Mouse (Mus musculus): ENCODE measurements around the gene Setd2.

Gene Setd2

GRCm38 (mm10) chr9:110623416-110624195 lies 91.2 kb downstream of the Setd2 start:
- DNase-seq (ENCODE audit: low spot score in 2 of 2), result no peak

GRCm38 (mm10) chr9:110624361-110625166 lies 92.2 kb downstream of the Setd2 start, which contains the start of gene Nradd:
Gene Nradd (minus strand): TSS chr9:110624452.
- DNase-seq (ENCODE audit: low spot score in 2 of 2), result peak; percentile 62 to 74

GRCm38 (mm10) chr9:110625350-110625908 lies 93.0 kb downstream of the Setd2 start:
- no peak for DNase-seq (ENCODE audit: low spot score in 2 of 2)

- no peak for DNase-seq (ENCODE audit: low spot score in 2 of 2)
These were observed 97.8 kb downstream of the Setd2 start for GRCm38 (mm10) chr9:110630171-110630570.

GRCm38 (mm10) chr9:110631191-110631590 lies 98.8 kb downstream of the Setd2 start:
- no peak for DNase-seq (ENCODE audit: low spot score in 2 of 2)

GRCm38 (mm10) chr9:110631651-110632275 lies 99.4 kb downstream of the Setd2 start:
- no peak for DNase-seq (ENCODE audit: low spot score in 2 of 2)

GRCm38 (mm10) chr9:110632671-110633070 lies 100.3 kb downstream of the Setd2 start:
- no peak for DNase-seq (ENCODE audit: low spot score in 2 of 2)

- DNase-seq (ENCODE audit: low spot score in 2 of 2), result no peak
These were observed 101.5 kb downstream of the Setd2 start for GRCm38 (mm10) chr9:110633882-110634281.

- peak; percentile 73 to 85 for DNase-seq (ENCODE audit: low spot score in 2 of 2)
These were observed 102.8 kb downstream of the Setd2 start for GRCm38 (mm10) chr9:110635225-110635624.

GRCm38 (mm10) chr9:110638611-110639021 lies 106.2 kb downstream of the Setd2 start:
- no peak for DNase-seq (ENCODE audit: low spot score in 2 of 2)

GRCm38 (mm10) chr9:110641006-110641405 lies 108.6 kb downstream of the Setd2 start:
- DNase-seq (ENCODE audit: low spot score in 2 of 2), result no peak

- no peak for DNase-seq (ENCODE audit: low spot score in 2 of 2)
These were observed 110.6 kb downstream of the Setd2 start for GRCm38 (mm10) chr9:110642812-110643524.

GRCm38 (mm10) chr9:110643787-110644186 lies 111.4 kb downstream of the Setd2 start:
- no peak for DNase-seq (ENCODE audit: low spot score in 2 of 2)

- no peak for DNase-seq (ENCODE audit: low spot score in 2 of 2)
These were observed 111.9 kb downstream of the Setd2 start for GRCm38 (mm10) chr9:110644295-110644694.

GRCm38 (mm10) chr9:110645219-110645618 lies 112.8 kb downstream of the Setd2 start:
- no peak for DNase-seq (ENCODE audit: low spot score in 2 of 2)

- no peak for DNase-seq (ENCODE audit: low spot score in 2 of 2)
These were observed 117.4 kb downstream of the Setd2 start for GRCm38 (mm10) chr9:110649775-110650174.

- DNase-seq (ENCODE audit: low spot score in 2 of 2), result peak; percentile 44 to 51
These were observed 119.7 kb downstream of the Setd2 start for GRCm38 (mm10) chr9:110651931-110652722.

GRCm38 (mm10) chr9:110652963-110653654 lies 120.7 kb downstream of the Setd2 start:
- no peak for DNase-seq (ENCODE audit: low spot score in 2 of 2)

- DNase-seq (ENCODE audit: low spot score in 2 of 2), result peak; percentile 90 to 95
These were observed 121.5 kb downstream of the Setd2 start, which contains the start of gene Nbeal2 for GRCm38 (mm10) chr9:110653655-110654461. Gene Nbeal2 (minus strand): TSS chr9:110654161.
